Mouse (Mus musculus) kidney, adult 2 months (tissue): ENCODE results near the gene Ska2.

ENCODE experiments used
- CTCF ChIP-seq: fragments of 200-500 bp; conservative IDR thresholded peaks from 2 replicates; pipeline ENCODE4 v1.5.1; 2011; ENCODE audit warnings: low read depth, mild to moderate bottlenecking, control low read depth, low read length, moderate library complexity, mixed read lengths; ENCODE audit not compliant: insufficient read depth, insufficient read length
- POLR2A ChIP-seq: fragments of 200-500 bp; IDR thresholded peaks from one replicate; pipeline ENCODE4 v1.6.1; 2011; ENCODE audit warnings: low read depth, low read length, control low read depth

DNA sequence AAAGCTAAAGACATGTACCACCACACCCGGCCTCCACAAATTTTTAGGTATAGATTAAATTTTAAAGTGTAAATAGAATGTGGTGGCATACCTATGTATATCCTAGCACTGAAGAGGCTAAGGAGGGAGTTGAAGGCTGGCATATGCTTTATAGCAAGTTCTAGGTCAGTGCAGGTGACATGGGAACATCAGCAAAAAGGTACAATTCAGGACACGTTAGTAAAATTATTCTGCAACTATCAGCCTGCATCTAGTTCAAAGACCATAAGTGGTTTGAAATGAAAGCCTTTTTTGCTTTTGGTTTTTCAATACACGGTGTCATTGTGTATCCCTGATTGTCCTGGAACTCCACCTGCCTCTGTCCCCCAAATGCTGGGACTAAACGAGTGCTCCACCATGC, 16.5 kb downstream of the Ska2 start:
- TF ChIP-seq CTCF = no peak
- TF ChIP-seq POLR2A = no peak
